7 mouse cellular contexts compared by ENCODE assay signal in genomic region chr11:6388126-6388725, GRCm38 (mm10). TPM values are rescaled to one million over a fixed set of nuclear protein-coding genes. Genes with fewer than 3 reads are reported as not detected.
DNase-seq lines count a peak whose midpoint lies in the region; ATAC-seq and TF ChIP-seq lines count a peak whose summit lies in the region.

No protein-coding gene starts in this region.

- no peak for DNase-seq in left cerebral cortex, adult 2 months (ENCODE audit: extremely low spot score in 1 of 2, low spot score in 2 of 2)
- no peak for DNase-seq in left cerebral cortex, adult 18-20 months (ENCODE audit: low spot score in 2 of 2)
- DNase-seq in embryonic facial prominence, embryonic 14.5 days (ENCODE audit: low spot score), result no peak
- no peak for DNase-seq in intestine, embryonic 14.5 days (ENCODE audit: low spot score)
- DNase-seq in layer of hippocampus, adult 8-10 months (ENCODE audit: low spot score in 2 of 2), result no peak
- no peak for DNase-seq in cerebellum, adult 11 months

- 92% methylated on average over 6 of the region's 6 CpGs for WGBS in embryonic facial prominence, embryonic 14.5 days
- 90% methylated on average over 6 of the region's 6 CpGs for WGBS in intestine, embryonic 14.5 days
- WGBS in neural tube, embryonic 13.5 days, result 90% methylated on average over 6 of the region's 6 CpGs

- no peaks in the 10 kb centered on the region for H3K27me3 ChIP-seq in embryonic facial prominence, embryonic 14.5 days (replicated peaks; ENCODE audit: control insufficient read depth, insufficient read depth, low read length)
- no peaks in the 10 kb centered on the region for H3K27me3 ChIP-seq in intestine, embryonic 14.5 days (replicated peaks; ENCODE audit: control insufficient read depth, insufficient read depth, low read length)
- no peaks in the 10 kb centered on the region for H3K27me3 ChIP-seq in neural tube, embryonic 13.5 days

- TF ChIP-seq CTCF in left cerebral cortex, adult 2 months (IDR thresholded peaks at IDR 0.05), result no peak; the same call in 1 of the 2 replicates

- H3K4me1 ChIP-seq in embryonic facial prominence, embryonic 14.5 days (ENCODE audit: control insufficient read depth, insufficient read depth, low read length), result peaks cover 8% of the 10 kb centered on the region; the same call in 1 of the 2 replicates
- 0 out of 2 replicates have a peak, but pooled peaks cover 9% of the 10 kb centered on the region for H3K4me1 ChIP-seq in intestine, embryonic 14.5 days (replicated peaks; ENCODE audit: control insufficient read depth, insufficient read depth, low read length)
- H3K4me1 ChIP-seq in neural tube, embryonic 13.5 days (replicated peaks), result peaks cover 33% of the 10 kb centered on the region

- peaks cover 14% of the 10 kb centered on the region; the same call in 1 of the 2 replicates for H3K36me3 ChIP-seq in embryonic facial prominence, embryonic 14.5 days (ENCODE audit: control insufficient read depth, insufficient read depth, low read length)
- no peaks in the 10 kb centered on the region for H3K36me3 ChIP-seq in intestine, embryonic 14.5 days (ENCODE audit: control insufficient read depth, insufficient read depth, low read length)
- peaks cover 25% of the 10 kb centered on the region for H3K36me3 ChIP-seq in neural tube, embryonic 13.5 days

- H3K9me3 ChIP-seq in embryonic facial prominence, embryonic 14.5 days (ENCODE audit: control insufficient read depth, low read length), result no peaks in the 10 kb centered on the region
- H3K9me3 ChIP-seq in intestine, embryonic 14.5 days (ENCODE audit: control insufficient read depth, low read length), result no peaks in the 10 kb centered on the region
- H3K9me3 ChIP-seq in neural tube, embryonic 13.5 days, result no peaks in the 10 kb centered on the region

- intact Hi-C loops in left cerebral cortex, adult 2 months (cut with DNase I), result no loop called here

- no peak for ATAC-seq in embryonic facial prominence, embryonic 14.5 days (ENCODE audit: low read depth)
- no peak for ATAC-seq in intestine, embryonic 14.5 days (replicated peaks; ENCODE audit: low FRiP score, low TSS enrichment, low read depth)
- no peak for ATAC-seq in neural tube, embryonic 13.5 days (ENCODE audit: low read depth)

- H3K4me2 ChIP-seq in embryonic facial prominence, embryonic 14.5 days (ENCODE audit: low read depth, low read length), result peak overlapping the region; percentile 85
- peak overlapping the region; percentile 69 for H3K4me2 ChIP-seq in intestine, embryonic 14.5 days (ENCODE audit: low read length)
- peak overlapping the region; percentile 45 for H3K4me2 ChIP-seq in neural tube, embryonic 13.5 days

- H3K27ac ChIP-seq in left cerebral cortex, adult 2 months, result peak overlapping the region; percentile 90
- H3K27ac ChIP-seq in embryonic facial prominence, embryonic 14.5 days (replicated peaks; ENCODE audit: low read depth, low read length), result peak overlapping the region; percentile 90; the same call in 1 of the 2 replicates
- H3K27ac ChIP-seq in intestine, embryonic 14.5 days (ENCODE audit: low read depth), result peak overlapping the region; percentile 94
- H3K27ac ChIP-seq in neural tube, embryonic 13.5 days (replicated peaks), result peak overlapping the region; percentile 94

- H3K9ac ChIP-seq in embryonic facial prominence, embryonic 14.5 days (ENCODE audit: low read depth, low read length), result no peak overlapping the region
- H3K9ac ChIP-seq in intestine, embryonic 14.5 days (ENCODE audit: low read length), result no peak overlapping the region
- no peak overlapping the region for H3K9ac ChIP-seq in neural tube, embryonic 13.5 days

- H3K4me3 ChIP-seq in left cerebral cortex, adult 2 months, result peak overlapping the region; percentile 95; the same call in 1 of the 2 replicates
- 0 out of 2 replicates have a peak overlapping the region, but pooled peaks have one; percentile 81 for H3K4me3 ChIP-seq in embryonic facial prominence, embryonic 14.5 days (ENCODE audit: low read depth, low read length)
- H3K4me3 ChIP-seq in intestine, embryonic 14.5 days (ENCODE audit: low read depth, low read length), result no peak overlapping the region
- peak overlapping the region; percentile 98; the same call in 1 of the 2 replicates for H3K4me3 ChIP-seq in neural tube, embryonic 13.5 days

RNA-seq across cellular contexts. Expression of gene Zmiz2, which starts 0.6 kb away (rescaled TPM):
- total RNA-seq in left cerebral cortex, adult 2 months (2021), result 100 to 1,000 TPM; 226 to 228 TPM
- total RNA-seq in left cerebral cortex, adult 18-20 months (2021), result 100 to 1,000 TPM; 217 to 224 TPM
- 11.2 and 12.4 TPM in 2 replicates for polyA plus RNA-seq in embryonic facial prominence, embryonic 14.5 days (2014; fragmentation: Nextera tagmentation; extraction: Ambion mirVana)
- polyA plus RNA-seq in intestine, embryonic 14.5 days (2014; fragmentation: Nextera tagmentation; extraction: Ambion mirVana), result 14.0 and 14.2 TPM in 2 replicates
- polyA plus RNA-seq in neural tube, embryonic 13.5 days (2015; fragmentation: Nextera tagmentation; extraction: Ambion mirVana), result 21.1 and 25.8 TPM in 2 replicates
- 100 to 1,000 TPM; 157 to 169 (median 159) TPM for total RNA-seq in layer of hippocampus, adult 8-10 months (2022)

RNA-seq across cellular contexts. Expression of gene Ppia, which starts 27.0 kb away (rescaled TPM):
- 1,000 to 10,000 TPM; 1,634 to 1,792 TPM for total RNA-seq in left cerebral cortex, adult 2 months (2021)
- 1,000 to 10,000 TPM; 1,850 TPM for total RNA-seq in left cerebral cortex, adult 18-20 months (2021)
- 4,672 and 4,857 TPM in 2 replicates for polyA plus RNA-seq in embryonic facial prominence, embryonic 14.5 days (2014; fragmentation: Nextera tagmentation; extraction: Ambion mirVana)
- polyA plus RNA-seq in intestine, embryonic 14.5 days (2014; fragmentation: Nextera tagmentation; extraction: Ambion mirVana), result 5,694 and 5,748 TPM in 2 replicates
- 4,471 and 4,554 TPM in 2 replicates for polyA plus RNA-seq in neural tube, embryonic 13.5 days (2015; fragmentation: Nextera tagmentation; extraction: Ambion mirVana)
- 1,000 to 10,000 TPM; 1,319 to 1,646 (median 1,558) TPM for total RNA-seq in layer of hippocampus, adult 8-10 months (2022)

RNA-seq across cellular contexts. Expression of gene H2afv, which starts 56.0 kb away (rescaled TPM):
- 10 to 100 TPM; 39.6 to 41.4 TPM for total RNA-seq in left cerebral cortex, adult 2 months (2021)
- total RNA-seq in left cerebral cortex, adult 18-20 months (2021), result 10 to 100 TPM; 41.4 to 42.5 TPM
- 428 and 463 TPM in 2 replicates for polyA plus RNA-seq in embryonic facial prominence, embryonic 14.5 days (2014; fragmentation: Nextera tagmentation; extraction: Ambion mirVana)
- polyA plus RNA-seq in intestine, embryonic 14.5 days (2014; fragmentation: Nextera tagmentation; extraction: Ambion mirVana), result 510 and 552 TPM in 2 replicates
- polyA plus RNA-seq in neural tube, embryonic 13.5 days (2015; fragmentation: Nextera tagmentation; extraction: Ambion mirVana), result 342 and 380 TPM in 2 replicates
- 10 to 100 TPM; 26.4 to 39.8 (median 36.9) TPM for total RNA-seq in layer of hippocampus, adult 8-10 months (2022)
